Mouse (Mus musculus) liver, embryonic 14.5 days (tissue): ENCODE results near the gene Hsd17b14.

Experiments used
- CTCF ChIP-seq: IDR thresholded peaks from 2 replicates; pipeline ENCODE4 v1.5.1; 2016; ENCODE audit warnings: antibody characterized with exemption, low read depth, control low read depth
- EP300 ChIP-seq: IDR thresholded peaks from 2 replicates; pipeline ENCODE4 v1.6.1; 2016; ENCODE audit warnings: antibody characterized with exemption, low read depth

DNA sequence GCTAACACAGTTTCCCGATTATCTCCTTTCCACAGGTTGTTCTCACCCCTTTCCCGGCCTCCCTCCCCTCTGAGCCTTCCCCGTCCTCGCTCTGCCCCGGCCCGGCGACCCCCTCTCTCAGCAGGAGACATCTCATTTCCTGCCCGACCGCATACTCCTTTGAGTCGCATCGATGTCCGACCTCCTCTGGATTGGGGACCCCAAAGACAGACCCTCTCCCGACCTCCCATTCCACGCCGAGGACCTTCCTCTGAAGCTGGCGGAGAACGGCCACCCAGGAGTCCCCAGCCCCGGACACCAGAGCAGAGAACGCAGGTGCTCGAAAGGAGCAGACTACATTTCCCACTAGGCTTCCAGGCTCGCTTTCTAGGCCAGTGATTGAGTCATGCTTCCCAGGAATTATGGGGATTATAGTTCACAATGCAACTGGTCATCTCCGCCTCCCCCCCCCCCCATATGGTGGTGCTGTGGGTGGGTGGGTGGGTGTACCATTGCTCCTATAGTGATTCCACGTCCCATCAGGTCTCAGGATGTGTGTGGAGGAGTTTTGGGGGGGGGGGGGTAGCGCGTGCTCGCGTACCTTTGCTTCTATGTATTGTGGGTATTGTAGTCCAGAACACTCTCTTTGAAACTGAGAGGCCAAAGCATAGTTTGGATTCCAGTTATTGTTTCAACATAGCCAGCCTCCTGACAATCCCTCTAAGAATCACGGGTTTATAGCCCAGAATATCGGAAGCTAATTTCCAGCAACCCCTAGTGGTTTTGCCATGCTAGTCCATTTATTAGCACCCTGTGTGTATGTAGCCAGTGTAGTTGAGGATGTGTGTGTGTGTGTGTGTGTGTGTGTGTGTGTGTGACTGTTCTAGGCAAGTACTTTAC lies 16.3 kb upstream of the Hsd17b14 start:
- no peak for TF ChIP-seq CTCF
- TF ChIP-seq EP300 = no peak
